Mouse (Mus musculus): ENCODE data around the gene Cyp1b1. TPM values are rescaled to one million over a fixed set of nuclear protein-coding genes. Genes with fewer than 3 reads are reported as not detected.

The Cyp1b1 gene
- polyA plus RNA-seq, 1 experiment from 2014 or later: 1.6 TPM

DNA sequence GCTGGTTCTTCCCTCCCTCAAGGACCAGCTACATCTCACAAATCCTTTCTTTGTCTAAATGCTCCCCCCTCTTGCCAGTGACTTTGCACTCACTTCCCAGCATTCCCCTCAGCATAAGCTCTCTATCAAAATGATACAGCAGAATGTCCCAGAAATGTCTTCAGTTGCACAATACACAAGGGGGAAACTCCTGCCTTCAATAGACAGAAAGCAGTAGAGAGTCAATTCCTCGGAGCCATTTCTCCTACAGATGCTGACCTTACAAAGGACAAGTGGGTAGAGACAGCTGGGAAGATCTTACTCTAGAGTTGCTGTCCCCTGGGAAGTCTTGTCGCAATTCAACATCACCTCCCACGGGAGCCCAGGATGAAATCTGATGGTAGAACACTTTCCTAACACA, 22.7 kb upstream of the Cyp1b1 start:
- Histone ChIP-seq H3K4me1 (peaks cover 32% of the 10 kb centered on the region), H3K27ac (no peak overlapping the region), H3K36me3 (replicated peaks) (no peaks in the 10 kb centered on the region), H3K4me3 (no peak overlapping the region), H3K9me3 (no peaks in the 10 kb centered on the region), H3K27me3 (ENCODE audit: poor library complexity, severe bottlenecking) (peaks cover 37% of the 10 kb centered on the region)
- WGBS: 85% methylated on average over 3 of the region's 3 CpGs
- DNase-seq (ENCODE audit: extremely low spot score, low spot score): no peak

DNA sequence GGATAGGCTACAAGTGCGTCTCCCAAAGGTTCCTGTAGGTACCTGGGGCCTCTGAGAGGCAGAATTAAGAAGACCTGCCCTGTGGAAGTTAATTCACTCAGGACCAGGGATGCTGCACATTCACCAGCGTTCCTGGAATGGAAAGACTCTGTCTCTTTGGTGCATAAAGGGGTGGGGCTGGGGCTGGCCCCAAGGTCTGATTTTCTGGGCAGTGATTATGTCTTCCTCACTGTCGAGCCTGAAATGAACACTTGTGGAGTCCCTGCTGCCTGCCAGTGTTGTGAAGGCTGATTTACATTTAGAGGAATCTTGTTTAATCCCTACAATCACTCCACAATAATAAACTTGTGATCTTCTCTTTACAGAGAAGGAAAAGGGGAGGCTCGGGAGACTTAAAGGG, 18.2 kb upstream of the Cyp1b1 start:
- DNase-seq (ENCODE audit: extremely low spot score, low spot score): no peak
- H3K27me3 ChIP-seq (ENCODE audit: poor library complexity, severe bottlenecking): peaks cover 40% of the 10 kb centered on the region
- no peak overlapping the region for H3K27ac ChIP-seq
- H3K9me3 ChIP-seq: no peaks in the 10 kb centered on the region
- H3K4me1 ChIP-seq: peaks cover 37% of the 10 kb centered on the region
- H3K4me3 ChIP-seq: no peak overlapping the region
- H3K36me3 ChIP-seq (replicated peaks): no peaks in the 10 kb centered on the region
- whole genome bisulfite sequencing: 57% methylated on average over 4 of the region's 4 CpGs

DNA sequence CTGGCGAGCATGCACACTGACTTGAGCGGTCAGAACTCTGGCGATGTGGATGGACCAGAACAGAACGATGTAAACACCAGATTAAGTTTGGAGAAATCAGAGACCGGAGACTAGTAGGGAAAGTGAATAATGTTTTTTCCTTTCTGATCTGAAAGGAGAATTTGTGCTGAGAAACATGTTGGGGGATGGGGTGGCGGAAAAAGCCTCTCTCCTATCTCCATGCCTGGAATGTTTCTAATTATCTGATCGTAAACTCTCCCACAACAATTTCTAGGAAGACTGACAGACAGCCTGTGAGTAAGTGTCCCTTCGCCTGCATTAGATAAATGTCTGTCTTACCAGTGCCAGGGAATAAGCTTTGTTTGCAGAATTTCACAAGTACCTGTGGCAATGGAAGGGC, 16.1 kb upstream of the Cyp1b1 start:
- Histone ChIP-seq H3K4me1 (peaks cover 38% of the 10 kb centered on the region), H3K36me3 (replicated peaks) (no peaks in the 10 kb centered on the region), H3K27ac (no peak overlapping the region), H3K4me3 (no peak overlapping the region), H3K9me3 (no peaks in the 10 kb centered on the region), H3K27me3 (ENCODE audit: poor library complexity, severe bottlenecking) (peaks cover 43% of the 10 kb centered on the region)
- WGBS: 74% methylated on average over 8 of the region's 8 CpGs
- DNase-seq (ENCODE audit: extremely low spot score, low spot score): no peak

DNA sequence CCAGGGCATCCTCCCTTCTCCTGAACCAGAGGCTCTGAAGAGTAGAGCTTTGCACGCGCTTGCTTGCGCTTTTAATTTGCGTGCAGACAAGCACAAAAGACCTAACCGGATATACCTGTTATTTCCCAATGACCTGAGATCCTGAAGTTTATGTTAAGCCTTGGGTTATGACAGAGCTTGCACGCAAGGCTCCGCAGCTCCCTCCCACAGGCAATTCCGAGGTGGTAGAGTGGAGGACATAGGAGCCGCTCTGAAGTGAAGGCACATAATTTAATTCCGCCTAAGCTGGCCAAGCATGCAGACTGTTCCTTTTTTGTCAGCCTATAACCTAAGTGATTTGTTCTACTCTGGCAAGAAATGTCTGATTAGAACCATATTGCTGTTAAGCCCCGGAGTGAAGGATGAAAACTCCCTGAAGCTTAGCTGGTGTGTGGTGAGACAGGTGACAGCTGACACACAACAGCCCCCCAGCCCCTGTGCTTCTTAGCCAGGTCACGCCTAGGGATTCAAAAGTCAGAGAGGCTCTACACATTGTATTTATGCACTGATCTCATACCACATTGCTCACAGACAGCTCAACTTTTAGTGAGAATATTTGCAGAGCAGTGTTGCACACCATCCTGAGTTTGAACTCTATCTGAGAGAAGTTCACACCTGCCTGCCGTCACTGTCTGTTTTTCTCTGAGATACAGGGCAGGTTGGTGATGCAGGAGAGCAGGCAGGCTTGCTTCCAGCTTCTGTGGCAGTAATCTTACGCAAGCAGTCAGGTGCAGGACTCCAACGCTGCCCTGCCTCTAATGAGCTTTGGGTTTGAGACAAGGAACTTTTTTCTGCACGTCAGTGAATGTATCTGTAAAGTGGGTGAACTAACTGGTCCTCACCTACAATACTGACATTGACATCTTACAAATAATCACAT, 14.0 kb upstream of the Cyp1b1 start:
- Histone ChIP-seq H3K27me3 (ENCODE audit: poor library complexity, severe bottlenecking) (peaks cover 52% of the 10 kb centered on the region), H3K36me3 (replicated peaks) (no peaks in the 10 kb centered on the region), H3K4me3 (0 out of 2 replicates have a peak overlapping the region, but pooled peaks have one; percentile 11), H3K4me1 (peaks cover 38% of the 10 kb centered on the region), H3K9me3 (no peaks in the 10 kb centered on the region), H3K27ac (no peak overlapping the region)
- 32% methylated on average over 16 of the region's 16 CpGs for WGBS
- no peak for DNase-seq (ENCODE audit: extremely low spot score, low spot score)

DNA sequence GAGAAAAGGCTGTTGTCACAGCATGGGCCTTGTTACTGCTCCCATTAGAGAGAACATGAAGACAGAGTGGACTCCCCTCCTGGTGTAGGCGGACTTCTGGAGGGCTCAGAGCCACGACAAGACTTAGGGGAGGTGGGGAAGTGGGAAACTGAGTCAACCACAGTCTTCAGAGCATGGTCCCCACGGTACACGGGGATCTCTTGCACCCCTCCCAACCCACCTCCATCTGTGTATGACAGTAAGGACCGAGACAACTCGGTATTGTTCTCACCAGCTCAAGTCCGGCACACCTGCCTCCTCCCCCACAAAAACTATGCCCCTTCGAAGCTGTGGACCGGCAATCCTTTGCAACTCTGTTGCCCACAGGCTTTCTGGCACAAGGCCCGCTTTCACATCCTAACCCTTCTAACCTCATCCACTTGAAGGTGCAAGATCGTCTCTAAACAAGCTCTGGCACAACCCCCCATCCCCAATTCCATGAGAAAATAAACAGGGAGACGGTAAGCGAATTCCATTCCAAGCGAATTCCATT, 13.3 kb upstream of the Cyp1b1 start:
- WGBS: 25% methylated on average over 14 of the region's 14 CpGs
- H3K27me3 ChIP-seq (ENCODE audit: poor library complexity, severe bottlenecking): peaks cover 52% of the 10 kb centered on the region
- 0 out of 2 replicates have a peak overlapping the region, but pooled peaks have one; percentile 11 for H3K4me3 ChIP-seq
- no peaks in the 10 kb centered on the region for H3K9me3 ChIP-seq
- DNase-seq (ENCODE audit: extremely low spot score, low spot score): no peak
- H3K36me3 ChIP-seq (replicated peaks): no peaks in the 10 kb centered on the region
- H3K27ac ChIP-seq: no peak overlapping the region
- peaks cover 32% of the 10 kb centered on the region for H3K4me1 ChIP-seq

DNA sequence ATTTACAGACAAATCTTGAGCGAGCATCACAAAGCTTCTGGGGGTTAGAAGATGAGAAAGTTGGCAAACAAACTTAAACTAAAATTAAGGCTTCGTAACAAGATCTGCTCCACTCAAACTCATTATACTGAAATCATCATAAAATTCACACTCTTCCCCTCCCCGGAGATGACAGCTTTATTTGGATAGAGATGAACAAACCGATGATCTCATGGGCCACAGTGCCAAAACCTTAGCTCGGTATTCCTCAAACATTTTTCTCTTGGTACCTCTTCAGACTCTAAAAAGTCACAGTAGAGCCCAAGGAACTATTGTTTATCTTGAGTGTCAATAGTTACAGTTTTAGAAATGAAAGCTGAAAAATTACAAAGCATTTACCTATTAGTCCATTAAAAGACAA, 11.8 kb upstream of the Cyp1b1 start:
- DNase-seq (ENCODE audit: extremely low spot score, low spot score): no peak
- Histone ChIP-seq H3K9me3 (no peaks in the 10 kb centered on the region), H3K36me3 (replicated peaks) (no peaks in the 10 kb centered on the region), H3K4me3 (no peak overlapping the region), H3K27me3 (ENCODE audit: poor library complexity, severe bottlenecking) (peaks cover 55% of the 10 kb centered on the region), H3K27ac (no peak overlapping the region), H3K4me1 (peaks cover 25% of the 10 kb centered on the region)
- WGBS: 91% methylated on average over 5 of the region's 5 CpGs

DNA sequence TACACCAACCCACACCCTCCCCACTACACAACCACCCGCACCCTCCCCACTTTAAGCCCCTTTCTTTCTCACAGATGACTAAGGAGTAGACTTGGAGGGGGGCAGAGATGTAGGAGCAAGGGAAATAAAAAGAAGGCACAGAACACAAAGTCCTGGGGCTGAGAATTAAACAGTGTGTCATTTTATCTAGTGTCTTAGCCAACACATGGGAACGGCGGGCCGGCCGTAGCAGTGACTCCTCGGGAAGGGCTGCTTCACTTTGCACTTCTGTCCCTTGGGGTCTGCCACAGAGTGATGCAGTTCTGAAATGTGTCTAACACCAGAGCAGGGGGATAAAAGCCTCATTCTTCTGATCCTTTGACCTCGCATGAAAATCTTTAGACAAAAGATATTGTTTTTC, 5.8 kb upstream of the Cyp1b1 start:
- 81% methylated on average over 7 of the region's 7 CpGs for WGBS
- Histone ChIP-seq H3K27ac (no peak overlapping the region), H3K4me3 (no peak overlapping the region), H3K4me1 (peaks cover 4% of the 10 kb centered on the region), H3K27me3 (ENCODE audit: poor library complexity, severe bottlenecking) (peaks cover 71% of the 10 kb centered on the region), H3K36me3 (replicated peaks) (no peaks in the 10 kb centered on the region), H3K9me3 (peaks cover 3% of the 10 kb centered on the region; the same call in 1 of the 2 replicates)
- DNase-seq (ENCODE audit: extremely low spot score, low spot score): no peak

DNA sequence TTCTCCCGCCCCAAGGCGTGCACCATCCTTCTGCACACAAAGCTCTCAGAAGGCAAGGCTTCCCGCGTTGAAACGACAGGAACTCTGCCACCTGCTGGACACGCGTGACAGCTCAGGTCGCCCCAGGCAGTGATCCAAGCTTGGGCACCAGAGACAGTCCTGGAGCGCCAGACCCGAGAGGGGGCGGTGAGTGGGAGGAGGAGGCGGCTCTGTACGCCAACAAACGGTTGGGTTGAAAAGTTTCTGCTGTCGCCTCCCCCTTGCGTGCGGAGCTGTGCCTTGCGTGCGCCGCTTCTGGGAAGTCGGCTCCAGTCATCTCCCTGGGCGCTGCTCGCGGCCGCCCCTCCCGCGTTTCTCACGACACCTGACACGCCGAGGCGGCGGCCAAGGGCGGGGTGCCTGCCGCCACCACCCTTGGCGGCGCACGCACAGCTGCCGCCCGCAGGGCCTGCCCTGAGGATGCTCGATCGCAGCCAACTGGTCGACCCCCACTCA, 835 bp upstream of the Cyp1b1 start:
- H3K4me1 ChIP-seq: peaks cover 37% of the 10 kb centered on the region
- peak; percentile 89 for DNase-seq (ENCODE audit: extremely low spot score, low spot score)
- H3K4me3 ChIP-seq: peak overlapping the region; percentile 60
- H3K9me3 ChIP-seq: peaks cover 3% of the 10 kb centered on the region; the same call in 1 of the 2 replicates
- H3K36me3 ChIP-seq (replicated peaks): no peaks in the 10 kb centered on the region
- 1% methylated on average over 42 of the region's 42 CpGs for WGBS
- H3K27ac ChIP-seq: peak overlapping the region; percentile 77
- peaks cover 99% of the 10 kb centered on the region for H3K27me3 ChIP-seq (ENCODE audit: poor library complexity, severe bottlenecking)

DNA sequence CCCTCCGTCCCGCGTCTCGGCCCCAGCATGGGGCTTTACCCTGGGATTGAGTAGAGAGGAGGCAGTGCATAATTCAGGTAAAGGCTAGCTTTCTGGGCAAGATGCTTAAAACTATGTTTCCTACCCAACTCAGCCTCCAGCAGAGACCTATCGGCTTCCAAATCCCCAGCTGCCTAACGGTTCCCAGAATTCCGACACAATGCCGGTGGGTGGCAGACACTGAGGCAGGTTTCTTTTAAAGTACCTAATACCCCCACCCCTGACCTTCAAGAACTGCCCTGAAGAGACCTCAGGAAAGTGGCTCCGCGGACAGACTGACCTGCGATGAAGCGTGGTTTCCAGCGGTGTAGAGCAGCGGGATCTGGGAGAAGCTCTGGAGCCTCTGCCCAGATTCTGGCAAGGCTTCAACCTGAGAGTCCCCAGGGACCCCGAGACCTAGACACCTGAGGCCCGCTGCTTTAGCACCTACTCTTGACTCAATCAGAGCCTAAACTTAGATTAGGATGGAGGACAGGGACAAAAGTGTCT, 429 bp downstream of the Cyp1b1 start:
- Histone ChIP-seq H3K9me3 (peaks cover 3% of the 10 kb centered on the region; the same call in 1 of the 2 replicates), H3K27me3 (ENCODE audit: poor library complexity, severe bottlenecking) (peaks cover 99% of the 10 kb centered on the region), H3K27ac (peak overlapping the region; percentile 77), H3K4me1 (peaks cover 48% of the 10 kb centered on the region), H3K4me3 (peak overlapping the region; percentile 60), H3K36me3 (replicated peaks) (no peaks in the 10 kb centered on the region)
- peak; percentile 48 for DNase-seq (ENCODE audit: extremely low spot score, low spot score)
- 1% methylated on average over 16 of the region's 16 CpGs for WGBS

DNA sequence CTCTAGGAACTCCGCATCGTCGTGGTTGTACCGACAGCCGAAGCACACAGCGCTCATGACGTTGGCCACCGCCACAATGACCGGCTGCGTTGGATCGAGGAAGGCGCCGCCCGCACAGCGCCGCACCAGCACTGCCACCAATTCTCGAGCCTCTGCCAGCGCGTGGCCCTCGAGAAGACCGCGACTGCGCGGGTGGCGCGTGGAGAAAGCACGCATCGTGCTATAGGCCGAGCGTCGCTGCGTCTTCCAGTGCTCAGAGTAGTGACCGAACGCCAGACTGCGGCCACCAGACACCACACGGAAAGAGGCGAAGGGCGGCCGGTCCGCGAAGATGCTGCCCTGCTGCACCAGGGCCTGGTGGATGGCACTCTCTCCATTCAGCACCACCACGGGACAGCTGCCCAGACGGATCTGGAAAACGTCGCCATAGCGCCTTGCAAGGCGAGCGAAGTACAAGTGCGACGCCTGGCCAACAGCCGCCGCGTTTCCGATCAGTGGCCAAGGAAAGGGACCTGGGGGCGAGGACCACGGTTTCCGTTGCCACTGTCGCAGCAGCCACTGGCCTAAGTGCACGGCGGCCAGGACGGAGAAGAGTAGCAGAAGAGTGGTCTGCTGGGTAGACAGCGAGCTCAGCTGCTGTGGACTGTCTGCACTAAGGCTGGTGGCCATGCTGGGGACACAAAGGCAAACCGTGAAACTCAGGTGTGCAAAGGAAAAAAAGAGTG, 1.1 kb downstream of the Cyp1b1 start:
- Histone ChIP-seq H3K27ac (peak overlapping the region; percentile 77; the same call in 1 of the 2 replicates), H3K27me3 (ENCODE audit: poor library complexity, severe bottlenecking) (peaks cover 99% of the 10 kb centered on the region)
- under 1% methylated on average over 63 of the region's 63 CpGs for WGBS

DNA sequence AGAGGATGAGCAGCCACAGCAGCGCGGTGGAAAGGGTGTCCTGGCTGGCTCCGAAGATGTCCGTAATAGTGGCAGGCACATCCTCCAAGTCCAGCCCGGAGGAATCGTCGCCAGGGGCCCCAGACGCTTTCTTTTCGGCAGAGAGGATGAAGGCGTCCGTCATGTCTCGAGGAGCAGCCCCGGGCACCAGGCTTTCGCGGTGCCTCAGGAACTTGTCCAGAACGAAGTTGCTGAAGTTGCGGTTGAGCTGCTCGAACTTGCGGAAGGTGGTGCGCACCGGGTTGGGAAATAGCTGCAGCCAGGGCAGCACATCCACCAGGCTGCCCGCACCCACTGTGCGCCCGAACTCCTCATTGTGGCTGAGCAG, 1.6 kb downstream of the Cyp1b1 start:
- peak; percentile 65 for DNase-seq (ENCODE audit: extremely low spot score, low spot score)
- Histone ChIP-seq H3K4me3 (peak overlapping the region; percentile 60), H3K27ac (peak overlapping the region; percentile 77; the same call in 1 of the 2 replicates), H3K4me1 (peaks cover 52% of the 10 kb centered on the region), H3K27me3 (ENCODE audit: poor library complexity, severe bottlenecking) (peaks cover 99% of the 10 kb centered on the region), H3K36me3 (replicated peaks) (no peaks in the 10 kb centered on the region), H3K9me3 (peaks cover 3% of the 10 kb centered on the region; the same call in 1 of the 2 replicates)
- WGBS: under 1% methylated on average over 24 of the region's 24 CpGs

More for the DNA sequence above, 1.1 kb downstream of the Cyp1b1 start:
- peaks cover 48% of the 10 kb centered on the region for H3K4me1 ChIP-seq
- H3K9me3 ChIP-seq: peaks cover 3% of the 10 kb centered on the region; the same call in 1 of the 2 replicates
- H3K4me3 ChIP-seq: peak overlapping the region; percentile 60
- no peaks in the 10 kb centered on the region for H3K36me3 ChIP-seq (replicated peaks)
- DNase-seq (ENCODE audit: extremely low spot score, low spot score): peak; percentile 60

DNA sequence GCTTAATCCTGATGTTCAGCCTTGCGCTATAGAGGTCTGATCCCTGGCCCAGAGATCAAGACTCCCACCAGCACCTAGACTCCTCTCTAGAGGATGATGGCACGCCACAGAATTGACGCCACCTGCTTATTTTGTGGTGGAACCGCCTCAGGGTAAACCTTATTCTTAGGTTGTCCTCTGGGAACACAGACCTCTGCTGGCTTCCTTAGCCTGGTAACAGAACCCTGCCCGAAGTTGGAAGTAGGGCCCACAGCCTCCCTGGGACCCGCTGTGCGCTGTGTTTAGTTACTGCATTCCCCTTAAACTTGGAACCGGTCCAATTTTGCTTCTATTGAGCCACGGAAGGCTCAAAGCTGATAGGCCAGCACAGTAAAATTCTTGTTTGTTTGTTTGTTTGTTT, 2.3 kb downstream of the Cyp1b1 start:
- Histone ChIP-seq H3K9me3 (peaks cover 3% of the 10 kb centered on the region; the same call in 1 of the 2 replicates), H3K4me3 (no peak overlapping the region), H3K4me1 (peaks cover 59% of the 10 kb centered on the region), H3K36me3 (replicated peaks) (no peaks in the 10 kb centered on the region), H3K27ac (no peak overlapping the region), H3K27me3 (ENCODE audit: poor library complexity, severe bottlenecking) (peaks cover 96% of the 10 kb centered on the region)
- no peak for DNase-seq (ENCODE audit: extremely low spot score, low spot score)
- 2% methylated on average over 9 of the region's 9 CpGs for WGBS

Measured in forebrain, embryonic 10.5 days (tissue).